Mouse (Mus musculus) heart, postnatal 10 days (tissue): ENCODE results near the gene Mup18. TPM values are rescaled to one million over a fixed set of nuclear protein-coding genes. Genes with fewer than 3 reads are reported as not detected.
"Not testable (repeated sequence)": the region's sequence is repeated elsewhere in the genome, so short reads cannot be mapped to it uniquely, and the experiment has no call there.

Experiments
- DNase-seq, 2 experiments: peaks; one replicate each; pipeline ENCODE4 v3.0.0; 2021
- intact Hi-C: fragments of 180-260 bp; cut with DNase I; formaldehyde crosslinking; loops from one replicate; pipeline ENCODE4 v1.15.1; 2025
- total RNA-seq, 2 experiments: library from RNA; stranded (reverse); gene quantifications; 2 replicates each; pipeline ENCODE4 v1.2.3; 2021

Mup18 gene
- total RNA-seq = not detected

- intact Hi-C loops = not testable (repeated sequence)
Observed at GRCm38 (mm10) chr4:61674036-61674435, at the start of gene Mup18. TSS of gene Mup18 (minus strand) at chr4:61674136.

GRCm38 (mm10) chr4:61714296-61714695, 40.4 kb upstream of the Mup18 start:
- intact Hi-C loops, DNase-seq: not testable (repeated sequence)

More at GRCm38 (mm10) chr4:61674036-61674435, at the start of gene Mup18:
- not testable (repeated sequence) for DNase-seq

Other genes starting within 250 kb of the Mup18 start
- gene Mup15, start 234.4 kb downstream of the Mup18 start, total RNA-seq = not detected
- not detected for gene Mup16, start 154.6 kb downstream of the Mup18 start, total RNA-seq
- not detected for gene Mup17, start 78.3 kb downstream of the Mup18 start, total RNA-seq
- not detected for gene Mup19, start 108.1 kb upstream of the Mup18 start, total RNA-seq
- gene Mup5, start 161.1 kb upstream of the Mup18 start, total RNA-seq = not detected